Mouse (Mus musculus) C2C12 (cell line): ENCODE measurements at regions not wholly inside any gene's neighbourhood (a gene's known extent, or its start where the extent isn't known, plus 50 kb on each side); places are given as distances from the start of the nearest gene placed in this dataset.

Source experiments
- H3K27me3 ChIP-seq: one replicate; pipeline ENCODE4 v1.6.1; 2011; ENCODE audit not compliant: control insufficient read depth, insufficient read depth, insufficient read length
- H3K36me3 ChIP-seq: one replicate; pipeline ENCODE4 v1.6.1; 2011; ENCODE audit not compliant: control insufficient read depth, insufficient read depth
- H3K4me3 ChIP-seq: one replicate; pipeline ENCODE4 v1.5.1; 2011; ENCODE audit warnings: mild to moderate bottlenecking, control low read depth; ENCODE audit not compliant: poor library complexity, insufficient read depth, severe bottlenecking
- H3K79me2 ChIP-seq: one replicate; pipeline ENCODE4 v1.6.1; 2011; ENCODE audit not compliant: control insufficient read depth, insufficient read depth
- H3K79me3 ChIP-seq: one replicate; pipeline ENCODE4 v1.6.1; 2011; ENCODE audit warnings: low read depth, control low read depth
- H3ac ChIP-seq: one replicate; pipeline ENCODE3; 2011; ENCODE audit warnings: low read depth; ENCODE audit not compliant: control insufficient read depth, insufficient read length
- CEBPB ChIP-seq: IDR thresholded peaks from one replicate; pipeline ENCODE4 v1.6.1; 2011; ENCODE audit warnings: low read depth, mild to moderate bottlenecking, control low read depth, moderate library complexity
- CTCF ChIP-seq: IDR thresholded peaks from one replicate; pipeline ENCODE4 v1.5.1; 2011; ENCODE audit not compliant: control insufficient read depth, insufficient read depth, insufficient read length
- FOSL1 ChIP-seq: IDR thresholded peaks from one replicate; pipeline ENCODE4 v1.8.0; 2011; ENCODE audit warnings: mild to moderate bottlenecking, low read length; ENCODE audit not compliant: poor library complexity, insufficient read depth, severe bottlenecking
- MAX ChIP-seq: IDR thresholded peaks from one replicate; pipeline ENCODE4 v1.6.1; 2011; ENCODE audit warnings: mild to moderate bottlenecking, control low read depth
- MYOD1 ChIP-seq: IDR thresholded peaks from one replicate; pipeline ENCODE4 v1.6.1; 2011; ENCODE audit warnings: low read depth; ENCODE audit not compliant: control insufficient read depth, insufficient read length
- MYOG ChIP-seq: IDR thresholded peaks from one replicate; pipeline ENCODE4 v1.6.1; 2011; ENCODE audit not compliant: control insufficient read depth, insufficient read length; ENCODE audit errors: extremely low read depth
- USF1 ChIP-seq: IDR thresholded peaks from one replicate; pipeline ENCODE4 v1.6.1; 2011; ENCODE audit warnings: low read depth, mild to moderate bottlenecking, control low read depth, moderate library complexity

GRCm38 (mm10) chr17:50369216-50369875, 75.9 kb upstream of the Dazl start:
- no peaks in the 10 kb centered on the region for H3K36me3 ChIP-seq
- peaks cover 4% of the 10 kb centered on the region for H3K27me3 ChIP-seq

DNA sequence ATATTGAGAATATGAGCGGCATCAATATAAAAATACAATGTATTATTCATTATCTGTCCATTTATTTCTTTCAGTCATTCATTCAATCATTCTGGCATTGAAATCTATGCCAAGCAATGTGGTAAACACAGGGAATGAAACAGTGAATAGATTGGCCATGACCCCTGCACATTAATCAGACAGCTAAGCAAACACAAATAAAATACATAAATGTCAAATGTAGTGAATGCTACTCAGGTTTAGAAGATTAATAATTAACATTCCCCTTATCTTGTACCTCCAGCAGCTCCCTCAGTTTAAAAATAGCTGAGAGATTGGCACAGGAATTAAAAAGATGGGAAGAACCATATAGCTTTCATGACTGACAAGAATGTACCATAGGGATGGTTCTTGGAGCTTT, 77.0 kb upstream of the Dazl start:
- Histone ChIP-seq H3K79me3 (no peaks in the 10 kb centered on the region), H3K79me2 (no peaks in the 10 kb centered on the region), H3K27me3 (peaks cover 4% of the 10 kb centered on the region), H3K4me3 (no peak overlapping the region), H3K36me3 (no peaks in the 10 kb centered on the region), H3ac (no peak overlapping the region)
- TF ChIP-seq MYOG = no peak
- no peak for TF ChIP-seq FOSL1
- TF ChIP-seq MYOD1 = no peak
- no peak for TF ChIP-seq CEBPB
- no peak for TF ChIP-seq CTCF
- TF ChIP-seq USF1 = no peak
- no peak for TF ChIP-seq MAX

More at GRCm38 (mm10) chr17:50369216-50369875, 75.9 kb upstream of the Dazl start:
- TF ChIP-seq USF1 = no peak
- no peak for TF ChIP-seq MAX
- no peak for TF ChIP-seq MYOG
- TF ChIP-seq CTCF = no peak
- no peak for TF ChIP-seq MYOD1
- TF ChIP-seq FOSL1 = no peak
- no peak for TF ChIP-seq CEBPB
- Histone ChIP-seq H3K79me3 (no peaks in the 10 kb centered on the region), H3K4me3 (no peak overlapping the region), H3K79me2 (no peaks in the 10 kb centered on the region), H3ac (no peak overlapping the region)

GRCm38 (mm10) chr17:50373496-50374141, 80.2 kb upstream of the Dazl start:
- Histone ChIP-seq H3K27me3 (peaks cover 4% of the 10 kb centered on the region), H3K79me3 (no peaks in the 10 kb centered on the region), H3K79me2 (no peaks in the 10 kb centered on the region), H3K36me3 (no peaks in the 10 kb centered on the region), H3K4me3 (no peak overlapping the region), H3ac (no peak overlapping the region)
- TF ChIP-seq CEBPB = no peak
- no peak for TF ChIP-seq CTCF
- no peak for TF ChIP-seq MYOG
- TF ChIP-seq MYOD1 = no peak

GRCm38 (mm10) chr17:50375465-50375864, 82.0 kb upstream of the Dazl start:
- H3K27me3 ChIP-seq = no peaks in the 10 kb centered on the region
- H3K79me2 ChIP-seq = no peaks in the 10 kb centered on the region
- H3ac ChIP-seq = no peak overlapping the region
- TF ChIP-seq USF1 (no peak), MYOG (no peak), MYOD1 (no peak), CEBPB (no peak), FOSL1 (no peak), MAX (no peak), CTCF (no peak)
- H3K79me3 ChIP-seq = no peaks in the 10 kb centered on the region
- H3K36me3 ChIP-seq = no peaks in the 10 kb centered on the region
- H3K4me3 ChIP-seq = no peak overlapping the region

DNA sequence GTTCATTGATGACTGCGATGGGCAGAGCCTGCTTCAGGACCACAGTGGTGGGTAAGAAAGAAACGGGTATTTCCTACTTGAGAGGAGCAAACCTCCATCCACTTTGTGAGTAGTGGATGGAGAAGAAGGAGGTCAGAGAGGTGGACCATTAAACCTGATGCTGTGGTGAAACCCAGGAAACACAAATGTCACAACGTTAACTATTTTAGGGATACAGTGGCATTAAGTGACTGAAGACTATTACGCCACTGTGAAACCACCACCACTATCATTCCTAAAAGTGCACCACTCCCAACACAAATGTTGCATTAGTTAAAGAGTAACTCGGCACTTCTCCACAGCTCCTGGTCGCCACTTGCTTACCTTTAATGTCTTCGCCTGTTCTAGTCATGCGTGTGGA, 83.3 kb upstream of the Dazl start:
- Histone ChIP-seq H3K79me2 (no peaks in the 10 kb centered on the region), H3K36me3 (no peaks in the 10 kb centered on the region), H3K27me3 (no peaks in the 10 kb centered on the region), H3K4me3 (no peak overlapping the region), H3ac (no peak overlapping the region), H3K79me3 (no peaks in the 10 kb centered on the region)
- TF ChIP-seq MAX = no peak
- TF ChIP-seq CEBPB = no peak
- no peak for TF ChIP-seq CTCF
- no peak for TF ChIP-seq USF1
- no peak for TF ChIP-seq MYOD1
- no peak for TF ChIP-seq MYOG
- TF ChIP-seq FOSL1 = no peak

- Histone ChIP-seq H3K36me3 (no peaks in the 10 kb centered on the region), H3K4me3 (no peak overlapping the region), H3ac (no peak overlapping the region), H3K27me3 (no peaks in the 10 kb centered on the region), H3K79me3 (no peaks in the 10 kb centered on the region), H3K79me2 (no peaks in the 10 kb centered on the region)
- TF ChIP-seq USF1 (no peak), FOSL1 (no peak), CEBPB (no peak), MAX (no peak), CTCF (no peak), MYOD1 (no peak)
Observed at GRCm38 (mm10) chr17:50378141-50378727, 84.8 kb upstream of the Dazl start.
